Mouse (Mus musculus): ENCODE measurements around the gene Mknk2.
A peak's percentile ranks its signal among the peaks of the same experiment; 100 is the strongest.

Mknk2 gene

GRCm38 (mm10) chr10:80677942-80678436 is at the start of gene Mknk2:
TSS of gene Mknk2 (minus strand) at chr10:80678112.
- peak; percentile 95 for DNase-seq (ENCODE audit: low read depth, low spot score)

- no peak for DNase-seq (ENCODE audit: low read depth, low spot score)
Observed at GRCm38 (mm10) chr10:80717281-80717680, 39.4 kb upstream of the Mknk2 start.

- no peak for DNase-seq (ENCODE audit: low read depth, low spot score)
Observed at GRCm38 (mm10) chr10:80710834-80711233, 32.9 kb upstream of the Mknk2 start.

- DNase-seq (ENCODE audit: low read depth, low spot score) = no peak
Observed at GRCm38 (mm10) chr10:80705479-80705878, 27.6 kb upstream of the Mknk2 start.

- DNase-seq (ENCODE audit: low read depth, low spot score) = no peak
Observed at GRCm38 (mm10) chr10:80705033-80705432, 27.1 kb upstream of the Mknk2 start.

- no peak for DNase-seq (ENCODE audit: low read depth, low spot score)
Observed at GRCm38 (mm10) chr10:80704418-80704817, 26.5 kb upstream of the Mknk2 start.

- no peak for DNase-seq (ENCODE audit: low read depth, low spot score)
Observed at GRCm38 (mm10) chr10:80703643-80704042, 25.7 kb upstream of the Mknk2 start.

GRCm38 (mm10) chr10:80702536-80703390 is 24.9 kb upstream of the Mknk2 start:
- peak; percentile 95 for DNase-seq (ENCODE audit: low read depth, low spot score)

- DNase-seq (ENCODE audit: low read depth, low spot score) = peak; percentile 100
Observed at GRCm38 (mm10) chr10:80701721-80702535, 24.0 kb upstream of the Mknk2 start, which contains the start of the genes Mob3a and Izumo4. TSS of gene Mob3a (minus strand) at chr10:80701977. TSS of gene Izumo4 (plus strand) at chr10:80702184.

GRCm38 (mm10) chr10:80700732-80701131 is 22.8 kb upstream of the Mknk2 start:
- DNase-seq (ENCODE audit: low read depth, low spot score) = peak; percentile 89

GRCm38 (mm10) chr10:80700038-80700504 is 22.2 kb upstream of the Mknk2 start:
- DNase-seq (ENCODE audit: low read depth, low spot score) = peak; percentile 51

GRCm38 (mm10) chr10:80698605-80699004 is 20.7 kb upstream of the Mknk2 start:
- no peak for DNase-seq (ENCODE audit: low read depth, low spot score)

GRCm38 (mm10) chr10:80697812-80698211 is 19.9 kb upstream of the Mknk2 start:
- no peak for DNase-seq (ENCODE audit: low read depth, low spot score)

- no peak for DNase-seq (ENCODE audit: low read depth, low spot score)
Observed at GRCm38 (mm10) chr10:80697393-80697787, 19.5 kb upstream of the Mknk2 start.

GRCm38 (mm10) chr10:80696502-80697392 is 18.8 kb upstream of the Mknk2 start:
- no peak for DNase-seq (ENCODE audit: low read depth, low spot score)

GRCm38 (mm10) chr10:80695801-80696501 is 18.0 kb upstream of the Mknk2 start:
- peak; percentile 83 for DNase-seq (ENCODE audit: low read depth, low spot score)

- peak; percentile 96 for DNase-seq (ENCODE audit: low read depth, low spot score)
Observed at GRCm38 (mm10) chr10:80695186-80695585, 17.3 kb upstream of the Mknk2 start.

- no peak for DNase-seq (ENCODE audit: low read depth, low spot score)
Observed at GRCm38 (mm10) chr10:80694159-80694938, 16.4 kb upstream of the Mknk2 start.

GRCm38 (mm10) chr10:80693401-80694045 is 15.6 kb upstream of the Mknk2 start:
- DNase-seq (ENCODE audit: low read depth, low spot score) = no peak
